Mouse (Mus musculus) stomach, postnatal 0 days (tissue): ENCODE results near the gene Ppa2.

Experiments
- CTCF ChIP-seq: IDR thresholded peaks from 2 replicates; pipeline ENCODE4 v1.5.1; 2016; ENCODE audit warnings: antibody characterized with exemption, low read depth, mild to moderate bottlenecking, moderate library complexity
- EP300 ChIP-seq: optimal IDR thresholded peaks from 2 replicates; pipeline ENCODE3; 2016; ENCODE audit warnings: antibody characterized with exemption

DNA sequence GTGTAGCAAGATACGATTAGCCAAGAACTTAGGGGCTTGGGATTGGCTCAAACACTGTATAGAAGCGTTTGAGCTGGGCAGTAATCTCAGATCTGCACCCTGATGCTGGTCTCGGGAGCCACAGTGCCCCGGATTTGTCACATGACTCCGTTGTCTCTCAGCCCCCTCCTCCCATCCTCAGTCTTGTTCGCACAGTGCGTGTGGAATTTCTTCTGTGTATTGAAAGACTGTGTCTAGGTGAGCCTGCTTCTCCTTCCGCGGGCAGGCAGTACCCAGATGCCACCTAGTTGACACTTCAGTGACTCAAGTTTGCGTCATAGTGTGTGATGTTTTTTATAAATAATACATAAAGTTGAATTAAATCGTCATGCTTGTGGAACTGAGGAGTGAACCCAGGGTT, 71.6 kb downstream of the Ppa2 start:
- no peak for TF ChIP-seq CTCF
- no peak for TF ChIP-seq EP300
